In genomic region chr10:45866860-45867259, GRCm38 (mm10) we compare ENCODE assay signal across 21 mouse cellular contexts.
DNase-seq lines count a peak whose midpoint lies in the region; ATAC-seq and TF ChIP-seq lines count a peak whose summit lies in the region.
"Had no signal": no experiment of that assay in that cellular context is flagged by ENCODE, and none has a peak within 500 bp of the region (broad histone marks: within the 10 kb centered on the region; RNA-seq: fewer than 3 reads in every experiment).

No protein-coding gene starts in this region.

- H3K4me1 ChIP-seq in lung, postnatal 0 days (ENCODE audit: insufficient read depth, low read depth, low read length) = no peaks in the 10 kb centered on the region
- peaks cover 23% of the 10 kb centered on the region for H3K4me1 ChIP-seq in embryonic facial prominence, embryonic 10.5 days
- H3K4me1 ChIP-seq in limb, embryonic 11.5 days (ENCODE audit: control insufficient read depth, insufficient read depth, low read length) = peaks cover 7% of the 10 kb centered on the region
- peaks cover 10% of the 10 kb centered on the region for H3K4me1 ChIP-seq in limb, embryonic 15.5 days
- H3K4me1 ChIP-seq: embryonic facial prominence, embryonic 15.5 days; hindbrain, embryonic 10.5 days had no signal

- ATAC-seq in lung, postnatal 0 days = no peak
- peak; percentile 35; the same call in 1 of the 2 replicates for ATAC-seq in limb, embryonic 11.5 days (ENCODE audit: insufficient number of reproducible peaks, low FRiP score, low TSS enrichment, low read depth)
- ATAC-seq in limb, embryonic 15.5 days (ENCODE audit: insufficient number of reproducible peaks, low FRiP score, low TSS enrichment, low read depth) = no peak
- ATAC-seq: forebrain, embryonic 14.5 days had no signal

- 26% methylated on average over 3 of the region's 3 CpGs for WGBS in lung, postnatal 0 days
- WGBS in embryonic facial prominence, embryonic 10.5 days = 52% methylated on average over 3 of the region's 3 CpGs
- 30% methylated on average over 3 of the region's 3 CpGs for WGBS in limb, embryonic 11.5 days
- WGBS in limb, embryonic 15.5 days = 28% methylated on average over 3 of the region's 3 CpGs

- no peaks in the 10 kb centered on the region for H3K27me3 ChIP-seq in lung, postnatal 0 days (replicated peaks; ENCODE audit: insufficient read depth, low read length)
- H3K27me3 ChIP-seq in embryonic facial prominence, embryonic 10.5 days (replicated peaks; ENCODE audit: low read depth, poor library complexity, severe bottlenecking) = no peaks in the 10 kb centered on the region
- H3K27me3 ChIP-seq in limb, embryonic 11.5 days (ENCODE audit: control insufficient read depth, insufficient read depth, low read length) = no peaks in the 10 kb centered on the region
- H3K27me3 ChIP-seq in limb, embryonic 15.5 days = no peaks in the 10 kb centered on the region
- H3K27me3 ChIP-seq: embryonic facial prominence, embryonic 15.5 days; heart, embryonic 12.5 days had no signal

- no peaks in the 10 kb centered on the region for H3K36me3 ChIP-seq in lung, postnatal 0 days (ENCODE audit: insufficient read depth, low read length)
- no peaks in the 10 kb centered on the region for H3K36me3 ChIP-seq in embryonic facial prominence, embryonic 10.5 days (replicated peaks)
- H3K36me3 ChIP-seq in limb, embryonic 11.5 days (ENCODE audit: control insufficient read depth, insufficient read depth, low read length) = no peaks in the 10 kb centered on the region
- no peaks in the 10 kb centered on the region for H3K36me3 ChIP-seq in limb, embryonic 15.5 days
- H3K36me3 ChIP-seq: embryonic facial prominence, embryonic 15.5 days; forebrain, embryonic 10.5 days; heart, embryonic 12.5 days; hindbrain, embryonic 10.5 days had no signal

- DNase-seq in lung, postnatal 0 days (ENCODE audit: low spot score) = peak; percentile 12
- no peak for DNase-seq in lung, postnatal 10 days
- DNase-seq in embryonic facial prominence, embryonic 10.5 days (ENCODE audit: low spot score) = peak; percentile 27
- DNase-seq in limb, embryonic 11.5 days (ENCODE audit: low spot score) = no peak
- no peak for DNase-seq in right cerebral cortex, postnatal 10 days (ENCODE audit: low spot score in 2 of 2)
- no peak for DNase-seq in left cerebral cortex, adult 11 months (ENCODE audit: low spot score)
- DNase-seq in heart, adult 9 months (ENCODE audit: low spot score in 2 of 2) = no peak
- DNase-seq: adrenal gland, postnatal 10 days; cerebellum, adult 11 months; cerebellum, adult 9-10 months; cerebellum, postnatal 36 days; gastrocnemius, postnatal 36 days; heart, adult 2 months had no signal

- no peak overlapping the region for H3K4me3 ChIP-seq in lung, postnatal 0 days (ENCODE audit: low read depth, low read length)
- no peak overlapping the region for H3K4me3 ChIP-seq in embryonic facial prominence, embryonic 10.5 days
- H3K4me3 ChIP-seq in limb, embryonic 11.5 days (ENCODE audit: low read depth, low read length) = no peak overlapping the region
- H3K4me3 ChIP-seq in limb, embryonic 15.5 days = no peak overlapping the region
- H3K4me3 ChIP-seq: embryonic facial prominence, embryonic 15.5 days; erythroblast, embryonic 14.5 days; forebrain, embryonic 10.5 days; heart, adult 2 months; heart, embryonic 12.5 days; hindbrain, embryonic 10.5 days had no signal

- no peak overlapping the region for H3K27ac ChIP-seq in lung, postnatal 0 days (ENCODE audit: low read length)
- peak overlapping the region; percentile 73 for H3K27ac ChIP-seq in embryonic facial prominence, embryonic 10.5 days (replicated peaks)
- H3K27ac ChIP-seq in limb, embryonic 11.5 days (replicated peaks; ENCODE audit: low read depth, low read length) = peak overlapping the region; percentile 70
- H3K27ac ChIP-seq in limb, embryonic 15.5 days = 0 out of 2 replicates have a peak overlapping the region, but pooled peaks have one; percentile 14
- H3K27ac ChIP-seq: embryonic facial prominence, embryonic 15.5 days; forebrain, embryonic 10.5 days; heart, adult 2 months; hindbrain, embryonic 10.5 days; hindbrain, embryonic 14.5 days had no signal

- H3K4me2 ChIP-seq in lung, postnatal 0 days (replicated peaks; ENCODE audit: low read depth, low read length) = no peak overlapping the region
- no peak overlapping the region for H3K4me2 ChIP-seq in limb, embryonic 11.5 days (ENCODE audit: low read depth, severe bottlenecking)
- H3K4me2 ChIP-seq in limb, embryonic 15.5 days = 0 out of 2 replicates have a peak overlapping the region, but pooled peaks have one; percentile 12
- H3K4me2 ChIP-seq: embryonic facial prominence, embryonic 15.5 days; heart, embryonic 12.5 days; hindbrain, embryonic 14.5 days had no signal

- no peak overlapping the region for H3K9ac ChIP-seq in lung, postnatal 0 days (replicated peaks; ENCODE audit: low read depth)
- no peak overlapping the region for H3K9ac ChIP-seq in limb, embryonic 11.5 days (ENCODE audit: low read length)
- H3K9ac ChIP-seq in limb, embryonic 15.5 days = no peak overlapping the region
- H3K9ac ChIP-seq: embryonic facial prominence, embryonic 15.5 days; heart, embryonic 12.5 days; hindbrain, embryonic 14.5 days had no signal

- no peak for TF ChIP-seq EP300 in lung, postnatal 0 days (IDR thresholded peaks at IDR 0.05)

- H3K9me3 ChIP-seq in lung, postnatal 0 days (ENCODE audit: low read length) = no peaks in the 10 kb centered on the region
- H3K9me3 ChIP-seq in embryonic facial prominence, embryonic 10.5 days = no peaks in the 10 kb centered on the region
- no peaks in the 10 kb centered on the region for H3K9me3 ChIP-seq in limb, embryonic 11.5 days (ENCODE audit: control insufficient read depth, low read length)
- H3K9me3 ChIP-seq in limb, embryonic 15.5 days = no peaks in the 10 kb centered on the region
- H3K9me3 ChIP-seq: embryonic facial prominence, embryonic 15.5 days; forebrain, embryonic 10.5 days; heart, embryonic 12.5 days; hindbrain, embryonic 10.5 days had no signal

- TF ChIP-seq CTCF in lung, postnatal 0 days (IDR thresholded peaks at IDR 0.05) = no peak

Comparison
In these comparisons a context has a peak if more than half of its experiments do, and no peak if none do; other contexts are left out.
1. DNase-seq: peak in lung, postnatal 0 days (single experiment) and embryonic facial prominence, embryonic 10.5 days (single experiment); none in lung, postnatal 10 days (single experiment), limb, embryonic 11.5 days (single experiment), right cerebral cortex, postnatal 10 days (0 of 2), left cerebral cortex, adult 11 months (single experiment) and heart, adult 9 months (0 of 2).